Mouse (Mus musculus) heart, postnatal 0 days (tissue): ENCODE data around the gene Pmp22. TPM values are rescaled to one million over a fixed set of nuclear protein-coding genes. Genes with fewer than 3 reads are reported as not detected.
A peak's percentile ranks its signal among the peaks of the same experiment; 100 is the strongest.

Source experiments
- ATAC-seq: fragments of 200-750 bp; cut with Nextera tagmentation; 2 replicates; pipeline ENCODE4 v1.8.0; 2017; ENCODE audit warnings: low read depth, moderate number of reproducible peaks, moderate library complexity; ENCODE audit not compliant: insufficient read depth
- DNase-seq: peaks from one replicate; pipeline ENCODE4 v3.0.0-alpha.2; 2016; ENCODE audit warnings: low spot score
- H3K27ac ChIP-seq: fragments of 300-500 bp; sonication (generic); 2 replicates; pipeline ENCODE4 v1.5.1; 2014; ENCODE audit warnings: low read depth, mild to moderate bottlenecking
- H3K27me3 ChIP-seq: fragments of 300-500 bp; sonication (generic); 2 replicates; pipeline ENCODE4 v1.6.1; 2014; ENCODE audit warnings: low read length, mixed read lengths; ENCODE audit not compliant: control insufficient read depth, insufficient read depth
- H3K36me3 ChIP-seq: fragments of 300-500 bp; sonication (generic); replicated peaks from 2 replicates; pipeline ENCODE4 v1.6.1; 2014; ENCODE audit warnings: low read length, mixed read lengths; ENCODE audit not compliant: control insufficient read depth, insufficient read depth
- H3K4me1 ChIP-seq: fragments of 300-500 bp; sonication (generic); 2 replicates; pipeline ENCODE4 v1.6.1; 2014; ENCODE audit warnings: antibody characterized with exemption; ENCODE audit not compliant: control insufficient read depth, insufficient read depth
- H3K4me2 ChIP-seq: fragments of 300-500 bp; sonication (generic); 2 replicates; pipeline ENCODE4 v1.6.1; 2014; ENCODE audit warnings: low read depth, mild to moderate bottlenecking, low read length, moderate library complexity
- H3K4me3 ChIP-seq: fragments of 300-500 bp; sonication (generic); 2 replicates; pipeline ENCODE4 v1.5.1; 2014; ENCODE audit warnings: low read depth, low read length
- H3K9ac ChIP-seq: fragments of 300-500 bp; sonication (generic); replicated peaks from 2 replicates; pipeline ENCODE4 v1.6.1; 2014; ENCODE audit warnings: low read depth, low read length, mixed read lengths
- H3K9me3 ChIP-seq: fragments of 300-500 bp; sonication (generic); replicated peaks from 2 replicates; pipeline ENCODE4 v1.6.1; 2016; ENCODE audit warnings: low read length; ENCODE audit not compliant: control insufficient read depth
- CTCF ChIP-seq: IDR thresholded peaks from 2 replicates; pipeline ENCODE4 v1.5.1; 2016; ENCODE audit warnings: antibody characterized with exemption, control low read depth, low read depth
- EP300 ChIP-seq: IDR thresholded peaks from 2 replicates; pipeline ENCODE4 v1.6.1; 2016; ENCODE audit warnings: antibody characterized with exemption, low read depth
- WGBS: fragments of 180-500 bp; shearing (Covaris S2); extraction: QIAGEN DNeasy Blood & Tissue Kit; methylation state at CpG from one replicate; pipeline ENCODE4 v1.1.7; 2014; 5-methylcytosine and 5-hydroxymethylcytosine counted together
- polyA plus RNA-seq: library from polyadenylated mRNA; unstranded; fragments of >200 nt; fragmentation: Nextera tagmentation; extraction: Ambion mirVana; gene quantifications from 2 replicates; pipeline ENCODE4 v1.2.1, GENCODE M21; 2015
- total RNA-seq: library from RNA; depleted of rRNA; stranded (reverse); fragments of >200 nt; gene quantifications from 2 replicates; pipeline ENCODE4 v1.2.3, GENCODE M21; 2014; ENCODE audit warnings: low replicate concordance

The Pmp22 gene
- total and polyA plus RNA-seq, 2 experiments from 2014 or later, result 62.1 to 94.4 TPM

- Histone ChIP-seq H3K4me1 (peaks cover 4% of the 10 kb centered on the region; the same call in 1 of the 2 replicates), H3K36me3 (no peaks in the 10 kb centered on the region), H3K27me3 (no peaks in the 10 kb centered on the region), H3K9ac (no peak overlapping the region), H3K4me3 (no peak overlapping the region), H3K27ac (no peak overlapping the region), H3K4me2 (no peak overlapping the region), H3K9me3 (no peaks in the 10 kb centered on the region)
- DNase-seq (no peak), ATAC-seq (no peak)
- WGBS, result 53% methylated on average over 1 of the region's 1 CpGs
- TF ChIP-seq EP300 (no peak), CTCF (no peak)
Measured at GRCm38 (mm10) chr11:63109230-63109775, 19.5 kb upstream of the Pmp22 start.

GRCm38 (mm10) chr11:63110329-63110728, 18.5 kb upstream of the Pmp22 start:
- Histone ChIP-seq H3K27me3 (no peaks in the 10 kb centered on the region), H3K9ac (no peak overlapping the region), H3K4me1 (peaks cover 13% of the 10 kb centered on the region), H3K4me2 (no peak overlapping the region), H3K4me3 (no peak overlapping the region), H3K27ac (no peak overlapping the region), H3K36me3 (no peaks in the 10 kb centered on the region), H3K9me3 (no peaks in the 10 kb centered on the region)
- ATAC-seq, result no peak
- TF ChIP-seq EP300, result no peak
- no peak for TF ChIP-seq CTCF
- WGBS, result 88% methylated on average over 3 of the region's 3 CpGs
- no peak for DNase-seq

- peak; percentile 63 for DNase-seq
- Histone ChIP-seq H3K36me3 (no peaks in the 10 kb centered on the region), H3K4me2 (no peak overlapping the region), H3K4me1 (peaks cover 31% of the 10 kb centered on the region), H3K9ac (0 out of 2 replicates have a peak overlapping the region, but pooled peaks have one; percentile 6), H3K4me3 (no peak overlapping the region), H3K27me3 (no peaks in the 10 kb centered on the region), H3K9me3 (no peaks in the 10 kb centered on the region), H3K27ac (peak overlapping the region; percentile 79)
- TF ChIP-seq EP300 (no peak), CTCF (no peak)
- WGBS, result 54% methylated on average over 8 of the region's 8 CpGs
- peak; percentile 76 for ATAC-seq
Measured at GRCm38 (mm10) chr11:63114807-63115641, 13.8 kb upstream of the Pmp22 start.

- Histone ChIP-seq H3K4me3 (no peak overlapping the region), H3K4me1 (peaks cover 35% of the 10 kb centered on the region), H3K36me3 (no peaks in the 10 kb centered on the region), H3K4me2 (no peak overlapping the region), H3K27ac (no peak overlapping the region), H3K9ac (no peak overlapping the region), H3K27me3 (no peaks in the 10 kb centered on the region), H3K9me3 (no peaks in the 10 kb centered on the region)
- WGBS, result 90% methylated on average over 5 of the region's 5 CpGs
- DNase-seq (no peak), ATAC-seq (no peak)
- TF ChIP-seq CTCF (no peak), EP300 (no peak)
Measured at GRCm38 (mm10) chr11:63116652-63117051, 12.1 kb upstream of the Pmp22 start.

GRCm38 (mm10) chr11:63117266-63117665, 11.5 kb upstream of the Pmp22 start:
- Histone ChIP-seq H3K9me3 (no peaks in the 10 kb centered on the region), H3K36me3 (no peaks in the 10 kb centered on the region), H3K9ac (no peak overlapping the region), H3K27me3 (no peaks in the 10 kb centered on the region), H3K27ac (no peak overlapping the region), H3K4me3 (no peak overlapping the region), H3K4me2 (no peak overlapping the region), H3K4me1 (peaks cover 35% of the 10 kb centered on the region)
- no peak for TF ChIP-seq CTCF
- TF ChIP-seq EP300, result no peak
- no peak for ATAC-seq
- no peak for DNase-seq
- WGBS, result 51% methylated on average over 1 of the region's 1 CpGs
